Mouse (Mus musculus) hindbrain, embryonic 16.5 days (tissue): ENCODE data around the gene Klhl12. TPM values are rescaled to one million over a fixed set of nuclear protein-coding genes. Genes with fewer than 3 reads are reported as not detected.
"Not testable (repeated sequence)": the region's sequence is repeated elsewhere in the genome, so short reads cannot be mapped to it uniquely, and the experiment has no call there.

Source experiments
- ATAC-seq: fragments of 200-750 bp; cut with Nextera tagmentation; 2 replicates; pipeline ENCODE4 v1.8.0; 2017; ENCODE audit warnings: moderate TSS enrichment, moderate library complexity
- H3K27ac ChIP-seq: fragments of 300-500 bp; sonication (generic); 2 replicates; pipeline ENCODE4 v1.5.1; 2014; ENCODE audit warnings: low read depth, mild to moderate bottlenecking, control low read depth, low read length, moderate library complexity
- H3K27me3 ChIP-seq: fragments of 300-500 bp; sonication (generic); replicated peaks from 2 replicates; pipeline ENCODE4 v1.6.1; 2014; ENCODE audit warnings: low read length; ENCODE audit not compliant: control insufficient read depth, insufficient read depth
- H3K36me3 ChIP-seq: fragments of 300-500 bp; sonication (generic); 2 replicates; pipeline ENCODE4 v1.6.1; 2014; ENCODE audit warnings: mild to moderate bottlenecking, low read length, moderate library complexity, mixed read lengths; ENCODE audit not compliant: control insufficient read depth, insufficient read depth
- H3K4me1 ChIP-seq: fragments of 300-500 bp; sonication (generic); 2 replicates; pipeline ENCODE4 v1.6.1; 2014; ENCODE audit warnings: low read depth, low read length; ENCODE audit not compliant: control insufficient read depth, insufficient read depth
- H3K4me2 ChIP-seq: fragments of 300-500 bp; sonication (generic); 2 replicates; pipeline ENCODE4 v1.6.1; 2014; ENCODE audit warnings: mild to moderate bottlenecking, low read length, control low read depth, moderate library complexity
- H3K4me3 ChIP-seq: fragments of 300-500 bp; sonication (generic); 2 replicates; pipeline ENCODE4 v1.5.1; 2014; ENCODE audit warnings: mild to moderate bottlenecking, low read length, control low read depth, moderate library complexity
- H3K9ac ChIP-seq: fragments of 300-500 bp; sonication (generic); 2 replicates; pipeline ENCODE4 v1.6.1; 2014; ENCODE audit warnings: low read depth, mild to moderate bottlenecking, control low read depth, low read length, moderate library complexity
- H3K9me3 ChIP-seq: fragments of 300-500 bp; sonication (generic); 2 replicates; pipeline ENCODE4 v1.6.1; 2014; ENCODE audit warnings: mild to moderate bottlenecking, low read length, moderate library complexity; ENCODE audit not compliant: control insufficient read depth
- WGBS: fragments of 180-500 bp; shearing (Covaris S2); extraction: QIAGEN DNeasy Blood & Tissue Kit; methylation state at CpG from one replicate; pipeline ENCODE4 v1.1.7; 2014; 5-methylcytosine and 5-hydroxymethylcytosine counted together
- polyA plus RNA-seq: library from polyadenylated mRNA; unstranded; fragments of >200 nt; fragmentation: Nextera tagmentation; extraction: Ambion mirVana; gene quantifications from 2 replicates; pipeline ENCODE4 v1.2.1, GENCODE M21; 2015

Gene Klhl12
- polyA plus RNA-seq, 1 experiment from 2014 or later, result 38.6 TPM

DNA sequence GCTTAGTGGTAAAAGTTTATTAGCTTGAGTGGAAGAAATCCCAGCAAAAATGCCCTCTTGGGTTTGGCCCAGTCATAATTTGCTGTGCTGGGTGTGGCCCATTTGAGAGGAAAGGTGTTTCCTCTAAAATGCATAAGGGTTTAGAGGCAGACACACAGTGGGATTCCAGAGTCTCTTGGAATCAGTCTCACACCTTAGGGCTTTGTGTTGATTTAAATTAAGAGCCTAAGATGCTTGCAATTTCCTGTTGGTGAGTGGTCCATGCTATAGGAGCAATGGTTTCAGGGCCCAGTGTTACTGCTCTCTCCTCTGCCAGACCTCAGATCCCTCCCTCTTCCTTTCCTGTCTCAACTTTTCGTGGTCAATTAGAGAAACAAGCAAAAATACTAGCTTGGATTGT lies 36.2 kb upstream of the Klhl12 start:
- H3K4me1 ChIP-seq, result peaks cover 22% of the 10 kb centered on the region
- no peak overlapping the region for H3K27ac ChIP-seq
- no peaks in the 10 kb centered on the region; the same call in 1 of the 2 replicates for H3K36me3 ChIP-seq
- H3K9me3 ChIP-seq, result no peaks in the 10 kb centered on the region
- no peak for ATAC-seq
- no peak overlapping the region for H3K9ac ChIP-seq
- H3K4me2 ChIP-seq, result no peak overlapping the region
- 77% methylated on average over 1 of the region's 1 CpGs for WGBS
- H3K4me3 ChIP-seq, result no peak overlapping the region
- no peaks in the 10 kb centered on the region for H3K27me3 ChIP-seq

GRCm38 (mm10) chr1:134419751-134420458 lies 35.4 kb upstream of the Klhl12 start:
- Histone ChIP-seq H3K27me3 (no peaks in the 10 kb centered on the region), H3K4me2 (no peak overlapping the region), H3K9me3 (no peaks in the 10 kb centered on the region), H3K27ac (no peak overlapping the region), H3K4me1 (peaks cover 18% of the 10 kb centered on the region), H3K36me3 (peaks cover 4% of the 10 kb centered on the region; the same call in 1 of the 2 replicates), H3K4me3 (no peak overlapping the region), H3K9ac (no peak overlapping the region)
- WGBS, result 53% methylated on average over 5 of the region's 5 CpGs
- no peak for ATAC-seq

- Histone ChIP-seq H3K4me2 (no peak overlapping the region), H3K36me3 (peaks cover 26% of the 10 kb centered on the region), H3K4me1 (no peaks in the 10 kb centered on the region), H3K27ac (no peak overlapping the region), H3K4me3 (no peak overlapping the region), H3K9me3 (no peaks in the 10 kb centered on the region), H3K9ac (no peak overlapping the region), H3K27me3 (no peaks in the 10 kb centered on the region)
- 77% methylated on average over 10 of the region's 10 CpGs for WGBS
- no peak for ATAC-seq
Measured at GRCm38 (mm10) chr1:134423911-134424310, 31.4 kb upstream of the Klhl12 start.

DNA sequence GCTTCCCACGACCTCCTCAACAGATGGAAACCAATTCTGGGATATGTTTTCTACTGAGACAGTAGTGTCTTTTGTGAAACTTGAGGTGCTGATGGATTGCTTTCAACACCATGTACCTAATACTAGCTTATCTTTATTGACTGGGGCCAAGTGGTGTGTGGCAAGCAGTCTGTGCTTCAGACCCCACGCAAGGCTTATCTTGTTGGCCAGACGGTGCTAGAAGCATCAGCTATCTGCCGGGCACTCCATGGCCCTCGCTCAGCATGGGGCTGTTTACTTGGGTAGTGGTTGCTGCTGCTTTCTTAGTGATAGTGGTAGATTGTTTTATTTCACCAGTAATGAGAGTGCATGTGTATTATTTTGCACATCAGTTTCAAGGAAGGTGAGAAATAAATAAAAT lies 29.0 kb upstream of the Klhl12 start:
- ATAC-seq, result no peak
- peaks cover 37% of the 10 kb centered on the region for H3K36me3 ChIP-seq
- no peak overlapping the region for H3K4me2 ChIP-seq
- H3K9ac ChIP-seq, result no peak overlapping the region
- no peaks in the 10 kb centered on the region for H3K4me1 ChIP-seq
- H3K9me3 ChIP-seq, result no peaks in the 10 kb centered on the region
- no peak overlapping the region for H3K4me3 ChIP-seq
- no peaks in the 10 kb centered on the region for H3K27me3 ChIP-seq
- no peak overlapping the region for H3K27ac ChIP-seq
- 92% methylated on average over 5 of the region's 5 CpGs for WGBS

- 88% methylated on average over 10 of the region's 10 CpGs for WGBS
Measured at GRCm38 (mm10) chr1:134433002-134433401, 22.3 kb upstream of the Klhl12 start.

DNA sequence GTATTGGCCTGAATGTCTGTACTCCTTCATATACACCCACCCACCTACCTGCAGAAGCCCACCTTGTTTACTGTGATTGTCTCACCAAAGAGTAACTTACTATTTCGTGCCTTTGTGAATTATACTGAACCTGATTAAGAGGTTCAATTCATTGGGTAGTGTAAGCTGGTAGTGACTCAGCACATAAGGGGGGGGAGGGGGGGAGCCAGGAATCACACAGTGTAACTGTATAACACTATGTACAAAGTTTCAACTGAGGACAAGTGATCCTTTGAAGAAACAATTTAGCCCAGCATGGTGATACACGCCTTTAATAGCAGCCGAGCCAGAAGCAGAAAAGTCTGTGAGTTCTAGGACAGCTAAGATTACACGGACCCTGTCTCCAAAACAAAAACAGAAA lies 21.9 kb upstream of the Klhl12 start:
- Histone ChIP-seq H3K4me2 (no peak overlapping the region), H3K27me3 (no peaks in the 10 kb centered on the region), H3K9me3 (no peaks in the 10 kb centered on the region), H3K36me3 (peaks cover 29% of the 10 kb centered on the region), H3K4me1 (no peaks in the 10 kb centered on the region), H3K4me3 (no peak overlapping the region), H3K9ac (no peak overlapping the region), H3K27ac (no peak overlapping the region)
- 93% methylated on average over 4 of the region's 4 CpGs for WGBS
- no peak for ATAC-seq

More at GRCm38 (mm10) chr1:134433002-134433401, 22.3 kb upstream of the Klhl12 start:
- Histone ChIP-seq H3K36me3 (peaks cover 34% of the 10 kb centered on the region), H3K27me3 (no peaks in the 10 kb centered on the region), H3K4me2 (no peak overlapping the region), H3K9me3 (no peaks in the 10 kb centered on the region), H3K9ac (no peak overlapping the region), H3K4me1 (no peaks in the 10 kb centered on the region), H3K27ac (no peak overlapping the region), H3K4me3 (no peak overlapping the region)
- ATAC-seq, result no peak

- no peak overlapping the region for H3K9ac ChIP-seq
- H3K4me3 ChIP-seq, result no peak overlapping the region
- H3K4me1 ChIP-seq, result no peaks in the 10 kb centered on the region
- no peaks in the 10 kb centered on the region for H3K9me3 ChIP-seq
- WGBS, result 19% methylated on average over 4 of the region's 4 CpGs
- H3K4me2 ChIP-seq, result no peak overlapping the region
- ATAC-seq, result no peak
- no peaks in the 10 kb centered on the region for H3K27me3 ChIP-seq
- H3K27ac ChIP-seq, result no peak overlapping the region
- peaks cover 20% of the 10 kb centered on the region for H3K36me3 ChIP-seq
Measured at GRCm38 (mm10) chr1:134435414-134435813, 19.9 kb upstream of the Klhl12 start.

DNA sequence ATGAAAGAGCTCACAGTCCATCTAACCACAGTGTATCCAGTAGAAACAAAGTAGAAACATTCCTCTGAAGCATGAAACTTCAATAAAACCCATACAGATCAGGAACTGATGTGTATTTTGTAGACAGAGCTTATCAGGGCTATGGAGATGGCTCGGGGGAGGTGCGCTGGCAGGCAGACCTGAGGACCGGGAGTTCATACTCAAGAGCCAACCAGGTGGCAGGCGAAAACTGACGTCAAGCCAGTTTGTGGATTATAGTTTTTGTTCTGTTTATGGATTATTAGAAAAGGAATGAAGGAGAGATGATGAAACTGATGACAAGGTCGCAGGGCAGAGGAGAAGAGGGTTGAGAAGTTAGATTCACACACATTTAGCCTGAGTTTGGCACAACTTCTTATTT lies 14.9 kb upstream of the Klhl12 start:
- H3K4me2 ChIP-seq, result no peak overlapping the region
- H3K4me1 ChIP-seq, result no peaks in the 10 kb centered on the region
- 97% methylated on average over 6 of the region's 6 CpGs for WGBS
- H3K27me3 ChIP-seq, result no peaks in the 10 kb centered on the region
- H3K27ac ChIP-seq, result no peak overlapping the region
- ATAC-seq, result no peak
- no peak overlapping the region for H3K4me3 ChIP-seq
- no peak overlapping the region for H3K9ac ChIP-seq
- no peaks in the 10 kb centered on the region for H3K36me3 ChIP-seq
- no peaks in the 10 kb centered on the region for H3K9me3 ChIP-seq

DNA sequence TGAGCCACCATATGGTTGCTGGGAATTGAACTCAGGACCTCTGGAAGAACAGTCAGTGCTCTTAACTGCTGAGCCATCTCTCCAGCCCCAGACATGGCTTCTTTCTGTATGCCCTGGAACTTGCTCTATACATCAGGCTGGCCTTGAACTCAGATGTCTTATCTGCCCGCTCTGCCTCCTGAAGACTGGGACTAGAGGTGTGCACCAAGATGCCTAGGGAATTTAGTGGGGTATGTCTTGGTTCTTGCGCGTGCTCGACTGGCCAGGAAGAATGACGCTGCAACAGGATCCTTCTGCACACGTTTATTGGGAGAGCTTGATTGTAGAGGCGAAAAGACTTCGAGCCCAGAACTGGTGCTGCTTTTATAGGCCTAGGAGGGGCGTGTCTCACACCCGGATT lies 13.6 kb upstream of the Klhl12 start:
- 91% methylated on average over 6 of the region's 10 CpGs for WGBS
- not testable (repeated sequence) for H3K27ac ChIP-seq

More for the DNA sequence above, 13.6 kb upstream of the Klhl12 start:
- not testable (repeated sequence) for H3K36me3 ChIP-seq, ATAC-seq, H3K4me2 ChIP-seq, H3K9me3 ChIP-seq, H3K27me3 ChIP-seq, H3K4me1 ChIP-seq, H3K4me3 ChIP-seq, H3K9ac ChIP-seq
